Mouse (Mus musculus) layer of hippocampus, adult 9-11 months (tissue): ENCODE data around the gene Pde4b.
A peak's percentile ranks its signal among the peaks of the same experiment; 100 is the strongest.

Source experiments
- DNase-seq: peaks from one replicate; pipeline ENCODE4 v3.0.0; 2022

Gene Pde4b

DNA sequence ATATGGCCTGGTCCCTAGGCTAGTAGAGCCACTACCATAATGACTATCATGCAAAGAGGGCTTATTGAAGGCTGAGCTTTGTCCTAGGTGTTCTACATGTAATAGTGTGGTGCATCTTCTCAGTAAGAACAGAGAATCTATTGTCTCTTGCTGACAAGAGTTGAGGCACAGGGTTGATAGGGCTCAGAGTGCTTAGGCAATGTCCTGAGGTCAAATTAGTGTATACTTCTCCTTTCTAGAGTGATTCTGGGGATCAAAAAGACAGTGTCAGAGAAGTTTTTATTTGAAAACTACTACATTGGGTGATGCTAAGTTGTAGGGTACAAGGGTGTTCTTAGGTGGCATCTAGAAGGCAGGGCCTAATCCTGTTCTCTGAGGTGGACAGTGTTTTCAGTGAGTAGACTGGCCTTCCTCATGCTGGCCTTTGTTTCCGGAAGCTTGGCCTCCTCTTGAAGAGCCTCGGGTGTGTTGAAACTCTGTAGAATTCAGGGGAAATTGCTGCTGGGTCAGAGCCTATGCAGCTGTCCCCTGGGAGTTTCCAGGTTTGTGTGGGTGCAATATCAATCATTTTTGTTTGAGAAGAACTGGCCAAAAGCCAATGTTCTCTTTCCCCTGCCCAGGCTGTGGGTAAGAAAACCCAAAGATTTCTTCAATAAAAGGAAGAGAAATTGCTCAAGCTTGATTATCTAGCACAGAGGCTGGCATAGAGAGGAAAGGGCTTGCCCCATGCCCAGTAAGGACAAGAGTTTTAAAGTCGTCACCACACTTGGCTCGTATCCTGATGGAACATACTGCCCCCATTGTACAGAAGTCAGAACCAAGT is 536.7 kb downstream of the Pde4b start:
- DNase-seq, result peak; percentile 24

- no peak for DNase-seq
Measured at GRCm38 (mm10) chr4:102624937-102625336, 537.6 kb downstream of the Pde4b start.

DNA sequence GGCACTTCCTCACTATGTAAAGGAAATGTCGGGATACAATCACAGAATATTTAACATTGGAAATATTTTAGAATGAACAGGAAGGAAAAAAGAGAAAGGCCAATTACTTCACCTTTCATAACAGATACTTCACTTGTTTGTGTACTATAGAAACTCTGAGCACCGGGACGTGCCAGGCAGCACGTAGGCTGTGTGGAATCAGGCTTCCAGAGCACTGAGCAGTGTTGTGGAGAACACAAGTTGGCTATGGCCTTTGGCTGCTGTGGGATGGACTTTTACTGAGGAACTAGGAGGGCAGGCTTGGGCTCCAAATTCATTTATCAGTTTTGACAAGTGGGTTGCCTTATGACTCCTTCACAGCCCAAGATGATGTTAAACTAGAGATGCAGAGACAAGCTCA is 540.5 kb downstream of the Pde4b start:
- DNase-seq, result no peak

- no peak for DNase-seq
Measured at GRCm38 (mm10) chr4:102629621-102630020, 542.3 kb downstream of the Pde4b start.

- no peak for DNase-seq
Measured at GRCm38 (mm10) chr4:102630261-102630660, 542.9 kb downstream of the Pde4b start.

DNA sequence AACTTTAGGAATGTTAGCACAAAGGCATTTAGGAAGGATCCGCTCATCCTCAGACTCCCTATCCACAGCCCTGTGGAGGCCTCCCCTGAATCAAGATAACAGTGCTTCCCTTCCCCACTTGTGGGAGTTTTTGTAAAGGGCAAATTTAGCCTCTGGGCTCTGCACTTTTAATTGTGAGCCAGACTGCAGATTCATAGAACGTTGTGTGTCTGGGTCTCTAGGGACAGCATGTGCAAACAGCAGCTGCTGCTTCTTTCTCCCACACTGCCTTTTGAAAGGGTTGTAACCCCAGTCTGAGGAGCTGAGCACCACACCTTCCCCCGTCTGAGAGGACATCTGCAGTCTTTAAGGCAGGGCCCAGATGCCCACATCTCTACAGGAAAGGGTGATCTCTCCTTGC is 544.3 kb downstream of the Pde4b start:
- peak; percentile 20 for DNase-seq

DNA sequence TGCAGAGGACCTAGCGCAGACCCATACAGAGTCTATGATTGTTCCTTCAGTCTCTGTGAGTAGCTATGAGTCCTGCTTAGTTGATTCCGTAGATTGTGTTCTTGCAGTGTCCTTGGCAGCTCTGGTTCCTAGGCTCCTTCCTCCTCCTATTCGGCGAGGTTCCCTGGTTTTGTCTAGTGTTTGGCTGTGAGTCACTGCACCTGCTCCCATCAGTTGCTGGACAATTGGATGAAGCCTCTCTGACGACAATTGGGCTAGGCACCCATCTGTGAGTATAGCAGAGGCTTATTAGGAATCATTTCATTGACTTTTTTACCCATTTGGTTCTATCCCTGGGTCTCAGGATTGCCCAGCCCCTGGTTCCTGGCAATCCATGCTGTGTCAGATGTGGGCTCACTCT is 545.9 kb downstream of the Pde4b start:
- DNase-seq, result no peak

GRCm38 (mm10) chr4:102635258-102635657 is 547.9 kb downstream of the Pde4b start:
- DNase-seq, result no peak

DNA sequence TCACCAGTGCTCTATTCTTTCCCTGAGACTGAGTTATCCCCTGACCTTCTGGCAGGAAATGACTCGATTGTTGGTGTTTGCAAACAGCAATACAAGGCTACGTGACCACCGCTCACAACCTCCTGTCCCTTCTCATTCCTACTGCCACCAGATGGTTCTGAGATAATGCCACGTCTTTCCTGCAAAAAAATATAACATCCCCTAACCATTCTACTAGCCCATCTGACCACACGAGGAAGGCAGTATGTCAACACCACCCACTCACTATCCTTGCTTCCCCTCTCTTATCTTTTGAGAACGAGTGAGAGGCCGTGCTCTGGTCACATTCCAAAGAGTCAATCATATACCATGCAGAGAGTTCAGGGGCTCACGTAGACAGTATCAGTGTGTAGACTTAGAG is 548.6 kb downstream of the Pde4b start:
- no peak for DNase-seq

GRCm38 (mm10) chr4:102637348-102637910 is 550.1 kb downstream of the Pde4b start:
- peak; percentile 22 for DNase-seq

DNA sequence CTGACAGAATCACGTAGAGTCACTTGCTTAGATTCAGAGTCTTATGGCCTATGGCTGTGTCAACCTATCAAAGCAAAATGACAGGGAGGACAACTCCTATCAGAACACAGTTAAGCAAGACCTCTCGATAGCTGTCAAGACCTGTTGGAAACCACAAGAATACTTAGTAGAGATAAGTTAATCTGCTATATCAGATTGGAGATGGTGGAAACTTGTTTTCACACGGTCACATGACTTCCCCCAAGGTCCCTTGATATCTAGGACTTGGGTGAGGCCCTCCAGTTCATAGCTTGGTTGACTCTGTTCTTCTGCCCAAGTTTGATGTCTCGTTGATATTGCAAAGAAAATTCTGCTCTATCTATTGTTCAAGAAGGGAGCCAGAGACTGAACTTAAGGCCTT is 553.6 kb downstream of the Pde4b start:
- DNase-seq, result no peak

- no peak for DNase-seq
Measured at GRCm38 (mm10) chr4:102644062-102644461, 556.7 kb downstream of the Pde4b start.

DNA sequence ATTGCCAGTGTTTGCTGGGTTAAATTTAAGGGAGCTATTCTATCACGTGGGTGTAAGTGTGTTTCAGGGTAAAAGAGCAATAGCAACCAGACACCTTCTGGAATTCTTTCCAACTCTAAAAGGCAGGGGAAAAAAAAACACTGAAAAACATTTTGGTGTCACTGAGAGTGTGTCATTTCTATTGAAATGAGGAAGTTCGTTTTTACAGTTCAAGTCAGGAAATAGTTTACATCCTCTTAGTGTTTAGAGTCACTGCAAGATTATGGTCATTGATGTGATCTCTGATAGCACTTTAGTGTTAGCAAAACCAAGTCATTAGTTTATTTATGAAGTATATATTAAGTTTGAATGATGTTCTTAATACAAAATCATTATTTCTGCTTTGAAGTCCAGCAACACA is 559.7 kb downstream of the Pde4b start:
- DNase-seq, result no peak

GRCm38 (mm10) chr4:102655331-102655730 is 568.0 kb downstream of the Pde4b start:
- DNase-seq, result no peak

- peak; percentile 33 for DNase-seq
Measured at GRCm38 (mm10) chr4:102656494-102657036, 569.2 kb downstream of the Pde4b start.
